Mouse (Mus musculus) lung, postnatal 0 days (tissue): ENCODE measurements around the gene Cyp1a1. TPM values are rescaled to one million over a fixed set of nuclear protein-coding genes. Genes with fewer than 3 reads are reported as not detected.

Source experiments
- ATAC-seq: fragments of 200-750 bp; cut with Nextera tagmentation; 2 replicates; pipeline ENCODE4 v1.8.0; 2017; ENCODE audit warnings: moderate library complexity
- DNase-seq: peaks from one replicate; pipeline ENCODE4 v3.0.0-alpha.2; 2016; ENCODE audit warnings: low spot score
- H3K27ac ChIP-seq: fragments of 300-500 bp; sonication (generic); 2 replicates; pipeline ENCODE4 v1.5.1; 2014; ENCODE audit warnings: antibody characterized with exemption, mild to moderate bottlenecking, low read length, mixed read lengths
- H3K27me3 ChIP-seq: fragments of 300-500 bp; sonication (generic); replicated peaks from 2 replicates; pipeline ENCODE4 v1.6.1; 2014; ENCODE audit warnings: low read length, mixed read lengths; ENCODE audit not compliant: insufficient read depth
- H3K36me3 ChIP-seq: fragments of 300-500 bp; sonication (generic); 2 replicates; pipeline ENCODE4 v1.6.1; 2014; ENCODE audit warnings: low read length, mixed read lengths; ENCODE audit not compliant: insufficient read depth
- H3K4me1 ChIP-seq: fragments of 300-500 bp; sonication (generic); 2 replicates; pipeline ENCODE4 v1.6.1; 2014; ENCODE audit warnings: antibody characterized with exemption, low read depth, low read length, mixed read lengths; ENCODE audit not compliant: insufficient read depth
- H3K4me2 ChIP-seq: fragments of 300-500 bp; sonication (generic); replicated peaks from 2 replicates; pipeline ENCODE4 v1.6.1; 2014; ENCODE audit warnings: low read depth, mild to moderate bottlenecking, low read length, moderate library complexity, mixed read lengths
- H3K4me3 ChIP-seq: fragments of 300-500 bp; sonication (generic); 2 replicates; pipeline ENCODE4 v1.5.1; 2014; ENCODE audit warnings: low read depth, low read length
- H3K9ac ChIP-seq: fragments of 300-500 bp; sonication (generic); replicated peaks from 2 replicates; pipeline ENCODE4 v1.6.1; 2014; ENCODE audit warnings: low read depth, mild to moderate bottlenecking
- H3K9me3 ChIP-seq: fragments of 300-500 bp; sonication (generic); 2 replicates; pipeline ENCODE4 v1.6.1; 2016; ENCODE audit warnings: low read length, mixed read lengths
- CTCF ChIP-seq: IDR thresholded peaks from 2 replicates; pipeline ENCODE4 v1.5.1; 2016; ENCODE audit warnings: antibody characterized with exemption, mild to moderate bottlenecking
- EP300 ChIP-seq: IDR thresholded peaks from 2 replicates; pipeline ENCODE4 v1.6.1; 2016; ENCODE audit warnings: antibody characterized with exemption, mild to moderate bottlenecking, control low read depth
- WGBS: fragments of 180-500 bp; shearing (Covaris S2); extraction: QIAGEN DNeasy Blood & Tissue Kit; methylation state at CpG from one replicate; pipeline ENCODE4 v1.1.7; 2014; 5-methylcytosine and 5-hydroxymethylcytosine counted together
- polyA plus RNA-seq: library from polyadenylated mRNA; unstranded; fragments of >200 nt; fragmentation: Nextera tagmentation; extraction: Ambion mirVana; gene quantifications from 2 replicates; pipeline ENCODE4 v1.2.1, GENCODE M21; 2015

Gene Cyp1a1
- polyA plus RNA-seq, 1 experiment from 2014 or later = 9.0 TPM

DNA sequence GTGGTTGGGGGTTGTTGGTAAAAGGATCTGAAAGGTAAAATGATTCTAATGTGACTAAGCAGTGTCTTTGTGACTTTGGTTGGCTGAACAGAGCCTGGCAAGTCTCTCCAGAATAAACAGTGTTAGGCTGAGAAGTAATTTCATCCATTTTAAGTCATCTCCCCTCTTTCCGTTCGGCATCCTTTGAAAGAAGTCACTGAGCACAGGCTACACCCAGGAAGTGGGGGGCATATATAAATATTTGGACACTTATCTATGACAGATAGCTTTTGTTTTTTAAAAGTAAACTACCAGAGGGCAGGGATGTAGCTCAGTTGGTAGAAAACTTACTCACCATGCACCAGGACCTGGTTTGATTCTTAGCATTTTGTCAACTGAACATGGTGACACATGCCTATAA is 878 bp downstream of the Cyp1a1 start:
- ATAC-seq (peak; percentile 62), DNase-seq (peak; percentile 16)
- 28% methylated on average over 2 of the region's 2 CpGs for WGBS
- Histone ChIP-seq H3K9ac (no peak overlapping the region), H3K27me3 (no peaks in the 10 kb centered on the region), H3K27ac (no peak overlapping the region), H3K4me3 (no peak overlapping the region), H3K4me1 (no peaks in the 10 kb centered on the region), H3K9me3 (no peaks in the 10 kb centered on the region), H3K4me2 (no peak overlapping the region), H3K36me3 (no peaks in the 10 kb centered on the region)
- TF ChIP-seq CTCF (no peak), EP300 (peak; percentile 87)

DNA sequence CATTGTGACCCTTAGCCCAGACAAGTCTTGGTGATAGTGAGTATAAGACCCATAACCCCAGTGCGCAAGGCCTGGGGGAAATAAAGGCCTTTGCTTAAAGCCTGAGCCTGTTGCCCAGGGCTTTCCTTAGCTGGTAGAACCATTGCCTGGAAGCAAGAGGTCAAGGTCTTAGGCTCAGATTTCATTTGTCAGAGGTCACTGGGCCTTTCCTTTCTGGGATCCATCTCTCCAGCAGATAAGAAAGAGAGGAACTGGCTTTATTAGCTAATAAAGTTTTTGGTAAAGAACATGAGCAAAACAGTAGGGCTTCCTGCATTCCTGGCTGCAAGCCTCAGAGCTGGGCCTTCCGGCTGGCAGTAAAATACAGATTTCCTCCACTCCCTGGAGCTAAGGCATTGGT is 6.4 kb downstream of the Cyp1a1 start:
- Histone ChIP-seq H3K4me2 (no peak overlapping the region), H3K4me1 (0 out of 2 replicates have a peak, but pooled peaks cover 6% of the 10 kb centered on the region), H3K27me3 (peaks cover 23% of the 10 kb centered on the region; the same call in 1 of the 2 replicates), H3K9ac (no peak overlapping the region), H3K9me3 (no peaks in the 10 kb centered on the region), H3K27ac (no peak overlapping the region), H3K36me3 (no peaks in the 10 kb centered on the region), H3K4me3 (no peak overlapping the region)
- DNase-seq (no peak), ATAC-seq (no peak)
- no peak for TF ChIP-seq EP300
- TF ChIP-seq CTCF = no peak
- WGBS = 80% methylated on average over 2 of the region's 2 CpGs

DNA sequence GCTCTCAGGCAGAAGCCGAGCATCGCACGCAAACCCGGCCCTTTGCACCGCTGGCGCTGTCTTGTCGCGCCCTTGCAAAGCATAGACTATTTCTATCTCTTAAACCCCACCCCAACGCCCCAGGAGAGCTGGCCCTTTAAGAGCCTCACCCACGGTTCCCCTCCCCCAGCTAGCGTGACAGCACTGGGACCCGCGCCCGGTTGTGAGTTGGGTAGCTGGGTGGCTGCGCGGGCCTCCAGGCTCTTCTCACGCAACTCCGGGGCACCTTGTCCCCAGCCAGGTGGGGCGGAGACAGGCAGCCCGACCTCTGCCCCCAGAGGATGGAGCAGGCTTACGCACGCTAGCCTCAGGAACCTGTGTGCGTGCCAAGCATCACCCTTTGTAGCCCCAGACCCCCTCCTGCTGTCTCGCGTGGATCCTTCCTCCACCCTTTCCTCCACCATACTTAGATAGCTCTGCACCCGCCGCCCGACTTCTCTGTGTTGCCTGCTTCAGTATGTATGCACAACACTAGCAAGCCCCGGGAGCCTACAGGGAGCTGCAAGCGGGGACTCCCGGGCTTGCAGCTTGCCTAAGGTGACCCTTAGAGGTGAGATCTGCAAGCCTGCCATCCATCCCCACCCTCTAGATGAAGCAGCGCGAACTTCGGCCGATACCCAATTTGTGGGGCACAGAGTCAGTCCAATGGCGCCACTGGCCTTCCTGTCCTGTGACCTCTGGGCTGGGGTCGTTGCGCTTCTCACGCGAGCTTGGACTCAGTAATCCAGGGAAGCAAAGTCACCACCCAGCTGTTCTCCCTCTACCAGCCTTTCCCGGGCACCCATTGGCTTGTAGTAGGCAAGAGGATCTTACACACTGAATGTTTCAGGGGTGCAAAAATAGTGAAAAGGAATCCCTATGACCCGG is 8.9 kb downstream of the Cyp1a1 start:
- H3K36me3 ChIP-seq = no peaks in the 10 kb centered on the region
- no peak for TF ChIP-seq CTCF
- TF ChIP-seq EP300 = peak; percentile 45
- peaks cover 23% of the 10 kb centered on the region; the same call in 1 of the 2 replicates for H3K27me3 ChIP-seq
- no peak overlapping the region for H3K27ac ChIP-seq
- ATAC-seq (peak; percentile 44; the same call in 1 of the 2 replicates), DNase-seq (no peak)
- no peaks in the 10 kb centered on the region for H3K9me3 ChIP-seq
- peak overlapping the region; percentile 33 for H3K4me3 ChIP-seq
- no peak overlapping the region for H3K9ac ChIP-seq
- peak overlapping the region; percentile 57 for H3K4me2 ChIP-seq
- 3% methylated on average over 42 of the region's 42 CpGs for WGBS
- H3K4me1 ChIP-seq = 0 out of 2 replicates have a peak, but pooled peaks cover 6% of the 10 kb centered on the region

DNA sequence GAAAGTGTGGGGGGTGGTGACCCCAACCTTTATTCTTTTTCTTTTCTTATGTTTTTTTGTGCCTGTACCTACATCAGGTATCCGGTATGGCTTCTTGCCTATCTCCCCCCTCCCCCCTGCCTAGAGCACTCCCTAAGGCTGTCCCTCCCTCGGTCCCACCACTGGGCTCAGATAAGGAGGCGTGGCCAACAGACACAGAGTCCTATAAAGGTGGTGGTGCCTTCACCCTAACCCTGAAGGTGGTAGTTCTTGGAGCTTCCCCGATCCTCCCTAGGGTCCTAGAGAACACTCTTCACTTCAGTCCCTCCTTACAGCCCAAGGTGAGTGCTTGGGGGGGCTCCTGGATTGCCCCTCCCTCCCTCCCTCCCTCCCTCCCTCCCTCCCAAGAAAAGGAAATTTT is 9.7 kb downstream of the Cyp1a1 start:
- ATAC-seq (no peak), DNase-seq (no peak)
- 31% methylated on average over 4 of the region's 4 CpGs for WGBS
- no peaks in the 10 kb centered on the region for H3K9me3 ChIP-seq
- H3K9ac ChIP-seq = no peak overlapping the region
- peaks cover 23% of the 10 kb centered on the region; the same call in 1 of the 2 replicates for H3K27me3 ChIP-seq
- H3K4me1 ChIP-seq = 0 out of 2 replicates have a peak, but pooled peaks cover 6% of the 10 kb centered on the region
- H3K4me2 ChIP-seq = no peak overlapping the region
- no peak for TF ChIP-seq CTCF
- no peak for TF ChIP-seq EP300
- H3K27ac ChIP-seq = no peak overlapping the region
- H3K36me3 ChIP-seq = no peaks in the 10 kb centered on the region
- no peak overlapping the region for H3K4me3 ChIP-seq

DNA sequence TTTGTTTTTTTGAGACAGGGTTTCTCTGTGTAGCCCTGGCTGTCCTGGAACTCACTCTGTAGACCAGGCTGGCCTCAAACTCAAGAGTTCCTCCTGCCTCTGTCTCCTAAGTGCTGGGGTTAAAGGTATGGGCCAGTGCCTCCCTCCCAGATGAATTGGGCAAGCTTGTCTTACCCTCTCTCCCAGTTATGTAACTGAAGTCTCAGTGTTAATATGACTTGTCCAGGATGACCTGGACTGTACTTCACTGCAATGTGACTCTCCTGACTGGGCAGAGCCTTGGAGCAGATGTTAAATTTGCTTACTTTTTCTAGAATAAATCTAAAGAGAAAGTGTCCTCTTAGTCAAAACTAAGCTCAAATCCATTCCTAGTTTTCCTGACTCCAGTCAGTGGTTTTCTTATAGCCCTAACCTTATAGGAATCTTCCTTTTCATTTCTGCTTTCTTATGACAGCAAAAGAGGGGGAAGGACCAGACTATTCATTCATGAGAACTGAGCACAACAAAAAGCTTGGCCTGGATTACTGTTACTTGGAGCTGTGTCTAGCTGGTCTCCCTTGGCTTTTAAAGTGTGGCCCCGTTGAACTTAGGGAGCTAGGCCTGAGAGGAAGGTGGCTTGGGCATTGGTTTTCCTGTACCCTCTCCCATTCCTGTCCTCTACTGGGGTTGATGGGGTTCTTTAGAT is 10.9 kb downstream of the Cyp1a1 start:
- no peak overlapping the region for H3K4me2 ChIP-seq
- H3K27ac ChIP-seq = no peak overlapping the region
- 48% methylated on average over 1 of the region's 1 CpGs for WGBS
- H3K9ac ChIP-seq = no peak overlapping the region
- no peaks in the 10 kb centered on the region for H3K9me3 ChIP-seq
- no peak overlapping the region for H3K4me3 ChIP-seq
- 0 out of 2 replicates have a peak, but pooled peaks cover 6% of the 10 kb centered on the region for H3K4me1 ChIP-seq
- TF ChIP-seq EP300 = no peak
- H3K36me3 ChIP-seq = no peaks in the 10 kb centered on the region
- ATAC-seq = no peak
- DNase-seq = peak; percentile 24
- peaks cover 23% of the 10 kb centered on the region; the same call in 1 of the 2 replicates for H3K27me3 ChIP-seq

DNA sequence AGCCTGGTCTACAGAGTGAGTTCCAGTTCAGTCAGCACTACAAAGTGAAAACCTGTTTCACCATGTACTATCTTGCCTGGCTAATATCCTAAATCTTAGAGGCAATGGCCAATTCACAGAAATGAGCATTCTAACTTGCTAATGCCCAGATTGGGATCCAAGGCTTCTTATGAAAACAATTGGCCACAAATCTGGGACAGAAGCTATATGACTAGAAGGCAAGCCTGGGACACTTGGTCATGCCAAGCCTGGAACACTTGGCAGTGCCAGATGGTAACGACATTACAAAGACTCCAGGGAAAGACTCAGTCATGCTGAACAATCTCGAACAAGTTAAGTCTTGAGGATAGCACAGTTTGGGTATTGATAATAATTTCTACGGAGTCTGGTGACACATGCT is 18.8 kb downstream of the Cyp1a1 start:
- Histone ChIP-seq H3K4me2 (no peak overlapping the region), H3K36me3 (no peaks in the 10 kb centered on the region), H3K27ac (no peak overlapping the region), H3K9ac (no peak overlapping the region), H3K27me3 (no peaks in the 10 kb centered on the region), H3K9me3 (no peaks in the 10 kb centered on the region), H3K4me3 (no peak overlapping the region), H3K4me1 (no peaks in the 10 kb centered on the region)
- TF ChIP-seq EP300 (no peak), CTCF (no peak)
- 89% methylated on average over 3 of the region's 3 CpGs for WGBS
- DNase-seq (no peak), ATAC-seq (no peak)
